Mouse (Mus musculus) lung, postnatal 0 days (tissue): ENCODE data around the gene Ext2. TPM values are rescaled to one million over a fixed set of nuclear protein-coding genes. Genes with fewer than 3 reads are reported as not detected.

ENCODE experiments used
- ATAC-seq: fragments of 200-750 bp; cut with Nextera tagmentation; 2 replicates; pipeline ENCODE4 v1.8.0; 2017; ENCODE audit warnings: moderate library complexity
- DNase-seq: peaks from one replicate; pipeline ENCODE4 v3.0.0-alpha.2; 2016; ENCODE audit warnings: low spot score
- H3K27ac ChIP-seq: fragments of 300-500 bp; sonication (generic); 2 replicates; pipeline ENCODE4 v1.5.1; 2014; ENCODE audit warnings: antibody characterized with exemption, mild to moderate bottlenecking, low read length, mixed read lengths
- H3K27me3 ChIP-seq: fragments of 300-500 bp; sonication (generic); replicated peaks from 2 replicates; pipeline ENCODE4 v1.6.1; 2014; ENCODE audit warnings: low read length, mixed read lengths; ENCODE audit not compliant: insufficient read depth
- H3K36me3 ChIP-seq: fragments of 300-500 bp; sonication (generic); 2 replicates; pipeline ENCODE4 v1.6.1; 2014; ENCODE audit warnings: low read length, mixed read lengths; ENCODE audit not compliant: insufficient read depth
- H3K4me1 ChIP-seq: fragments of 300-500 bp; sonication (generic); 2 replicates; pipeline ENCODE4 v1.6.1; 2014; ENCODE audit warnings: antibody characterized with exemption, low read depth, low read length, mixed read lengths; ENCODE audit not compliant: insufficient read depth
- H3K4me2 ChIP-seq: fragments of 300-500 bp; sonication (generic); replicated peaks from 2 replicates; pipeline ENCODE4 v1.6.1; 2014; ENCODE audit warnings: low read depth, mild to moderate bottlenecking, low read length, moderate library complexity, mixed read lengths
- H3K4me3 ChIP-seq: fragments of 300-500 bp; sonication (generic); 2 replicates; pipeline ENCODE4 v1.5.1; 2014; ENCODE audit warnings: low read depth, low read length
- H3K9ac ChIP-seq: fragments of 300-500 bp; sonication (generic); replicated peaks from 2 replicates; pipeline ENCODE4 v1.6.1; 2014; ENCODE audit warnings: low read depth, mild to moderate bottlenecking
- H3K9me3 ChIP-seq: fragments of 300-500 bp; sonication (generic); 2 replicates; pipeline ENCODE4 v1.6.1; 2016; ENCODE audit warnings: low read length, mixed read lengths
- CTCF ChIP-seq: IDR thresholded peaks from 2 replicates; pipeline ENCODE4 v1.5.1; 2016; ENCODE audit warnings: antibody characterized with exemption, mild to moderate bottlenecking
- EP300 ChIP-seq: IDR thresholded peaks from 2 replicates; pipeline ENCODE4 v1.6.1; 2016; ENCODE audit warnings: antibody characterized with exemption, mild to moderate bottlenecking, control low read depth
- WGBS: fragments of 180-500 bp; shearing (Covaris S2); extraction: QIAGEN DNeasy Blood & Tissue Kit; methylation state at CpG from one replicate; pipeline ENCODE4 v1.1.7; 2014; 5-methylcytosine and 5-hydroxymethylcytosine counted together
- polyA plus RNA-seq: library from polyadenylated mRNA; unstranded; fragments of >200 nt; fragmentation: Nextera tagmentation; extraction: Ambion mirVana; gene quantifications from 2 replicates; pipeline ENCODE4 v1.2.1, GENCODE M21; 2015

Ext2 gene
- polyA plus RNA-seq, 1 experiment from 2014 or later, result 76.6 TPM

DNA sequence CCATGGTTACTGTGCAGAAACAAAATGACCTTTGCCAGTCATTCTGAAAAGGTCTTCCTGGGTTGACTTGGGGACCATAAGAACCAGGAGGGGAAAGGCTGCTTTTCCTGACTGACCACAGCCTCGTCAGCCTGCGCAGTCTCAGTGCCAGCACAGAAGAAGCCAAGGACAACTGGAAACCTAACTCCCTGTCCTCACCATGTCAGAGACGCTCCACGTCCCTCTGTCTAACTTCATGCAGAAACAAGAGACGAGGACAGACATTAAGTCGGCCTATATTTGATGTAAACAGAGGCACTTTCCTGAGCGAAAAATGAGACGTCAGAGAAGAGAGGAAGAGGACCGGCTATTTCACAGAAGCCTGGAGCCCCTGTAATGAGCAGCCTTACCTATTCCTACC lies 76.6 kb downstream of the Ext2 start:
- Histone ChIP-seq H3K4me1 (peaks cover 4% of the 10 kb centered on the region; the same call in 1 of the 2 replicates), H3K27me3 (no peaks in the 10 kb centered on the region), H3K9me3 (no peaks in the 10 kb centered on the region), H3K4me2 (no peak overlapping the region), H3K4me3 (no peak overlapping the region), H3K27ac (no peak overlapping the region), H3K36me3 (no peaks in the 10 kb centered on the region), H3K9ac (no peak overlapping the region)
- DNase-seq (no peak), ATAC-seq (no peak)
- no peak for TF ChIP-seq EP300
- no peak for TF ChIP-seq CTCF
- 54% methylated on average over 9 of the region's 9 CpGs for WGBS

DNA sequence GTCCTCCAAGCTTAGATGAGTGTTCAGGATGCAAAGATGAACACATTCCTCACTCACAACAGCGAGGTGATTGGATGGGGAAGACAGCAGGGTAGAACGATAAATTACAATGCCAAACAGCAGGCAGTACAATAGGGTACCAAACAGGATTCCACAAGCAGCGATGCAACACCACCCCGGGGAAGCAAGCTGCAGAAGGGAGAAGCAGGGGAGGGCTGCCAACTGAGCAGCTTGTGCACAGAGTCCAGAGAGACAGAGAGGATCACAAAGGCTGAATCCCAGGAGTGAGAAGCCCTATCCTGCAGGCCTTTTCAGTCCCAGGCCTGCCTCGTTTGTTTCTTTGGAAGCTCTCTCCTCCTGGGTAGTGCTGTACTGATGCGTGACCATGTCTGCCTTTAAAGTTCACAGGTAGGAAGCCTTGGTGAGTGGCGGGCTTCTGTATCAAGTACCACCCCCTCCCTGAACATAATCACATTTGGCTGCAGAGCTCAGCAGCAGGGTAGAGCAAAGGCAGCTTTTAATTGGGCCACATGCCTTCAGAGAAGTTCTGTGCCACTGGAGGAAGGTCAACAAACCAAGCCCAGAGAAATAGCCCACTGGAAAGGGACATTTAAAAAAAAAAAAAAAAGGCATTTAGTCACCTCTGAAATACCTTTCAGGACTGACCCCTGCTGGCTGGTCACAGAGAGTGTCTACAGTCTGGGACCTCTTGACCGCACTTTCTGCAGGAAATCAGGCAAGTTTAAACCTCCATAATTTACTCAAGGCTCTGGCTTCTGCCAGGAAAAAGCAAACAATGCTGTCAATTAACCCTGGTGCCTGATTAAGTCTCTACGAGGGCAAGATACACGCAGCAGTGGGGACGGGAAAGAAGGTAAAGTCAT lies 77.8 kb downstream of the Ext2 start:
- no peaks in the 10 kb centered on the region for H3K27me3 ChIP-seq
- H3K9me3 ChIP-seq, result no peaks in the 10 kb centered on the region
- H3K4me2 ChIP-seq, result no peak overlapping the region
- peak; percentile 44 for DNase-seq
- peaks cover 4% of the 10 kb centered on the region; the same call in 1 of the 2 replicates for H3K4me1 ChIP-seq
- no peak overlapping the region for H3K9ac ChIP-seq
- H3K4me3 ChIP-seq, result no peak overlapping the region
- no peak for TF ChIP-seq EP300
- peak; percentile 42 for TF ChIP-seq CTCF
- 51% methylated on average over 11 of the region's 11 CpGs for WGBS
- no peak overlapping the region for H3K27ac ChIP-seq
- no peak for ATAC-seq
- no peaks in the 10 kb centered on the region for H3K36me3 ChIP-seq

DNA sequence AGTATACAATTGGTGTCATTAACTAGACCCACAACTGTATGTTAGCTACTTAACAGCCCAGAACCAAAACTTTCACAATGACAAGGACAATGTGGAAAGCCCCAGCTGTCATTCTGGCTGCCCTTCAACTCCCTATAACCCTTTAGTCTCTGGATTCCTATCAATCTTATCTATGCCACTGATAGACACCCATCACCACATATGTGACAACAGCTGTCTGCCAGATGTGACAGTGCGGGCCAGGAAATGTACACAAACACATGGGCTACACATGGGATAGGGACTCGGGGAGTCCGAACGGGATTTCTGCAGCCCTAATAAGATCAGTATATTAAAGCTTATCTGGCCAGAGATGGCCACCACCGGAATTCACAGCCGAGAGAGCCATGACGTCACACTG lies 80.7 kb downstream of the Ext2 start:
- Histone ChIP-seq H3K4me2 (no peak overlapping the region), H3K27me3 (no peaks in the 10 kb centered on the region), H3K4me1 (peaks cover 4% of the 10 kb centered on the region; the same call in 1 of the 2 replicates), H3K9ac (no peak overlapping the region), H3K36me3 (peaks cover 3% of the 10 kb centered on the region; the same call in 1 of the 2 replicates), H3K4me3 (no peak overlapping the region), H3K27ac (no peak overlapping the region), H3K9me3 (no peaks in the 10 kb centered on the region)
- TF ChIP-seq CTCF (no peak), EP300 (no peak)
- 47% methylated on average over 7 of the region's 7 CpGs for WGBS
- peak; percentile 14; the same call in 1 of the 2 replicates for ATAC-seq
- DNase-seq, result peak; percentile 54

DNA sequence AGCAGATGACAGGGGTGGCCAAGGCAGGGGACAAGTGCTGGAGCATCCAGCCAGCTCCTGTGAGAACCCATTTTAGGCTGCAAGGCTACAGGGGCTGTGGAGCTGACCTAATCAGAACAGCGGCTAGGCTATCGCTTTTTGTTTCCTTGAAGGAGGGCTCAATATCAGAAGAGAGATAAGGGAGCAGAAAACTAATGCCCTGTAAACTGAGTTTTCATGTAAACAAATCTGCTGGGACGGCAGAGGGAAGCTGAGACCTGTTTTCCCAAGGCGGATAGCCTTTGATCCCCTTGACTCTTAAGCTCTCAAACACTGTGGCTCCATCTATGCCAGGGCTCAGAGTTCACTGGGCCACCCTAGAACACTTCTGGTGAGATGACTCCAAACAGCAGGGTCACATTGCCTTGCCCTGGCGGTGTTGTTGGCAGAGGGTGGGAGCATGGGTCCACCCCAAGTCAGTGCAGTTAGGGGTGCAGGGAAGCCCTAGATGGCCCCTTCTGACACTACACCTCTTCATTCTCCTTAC lies 83.3 kb downstream of the Ext2 start:
- Histone ChIP-seq H3K4me2 (no peak overlapping the region), H3K27me3 (no peaks in the 10 kb centered on the region), H3K36me3 (peaks cover 3% of the 10 kb centered on the region; the same call in 1 of the 2 replicates), H3K9me3 (no peaks in the 10 kb centered on the region), H3K4me3 (no peak overlapping the region), H3K27ac (no peak overlapping the region), H3K4me1 (peaks cover 2% of the 10 kb centered on the region; the same call in 1 of the 2 replicates), H3K9ac (no peak overlapping the region)
- WGBS, result 53% methylated on average over 5 of the region's 5 CpGs
- DNase-seq (no peak), ATAC-seq (no peak)
- TF ChIP-seq EP300 (no peak), CTCF (no peak)

DNA sequence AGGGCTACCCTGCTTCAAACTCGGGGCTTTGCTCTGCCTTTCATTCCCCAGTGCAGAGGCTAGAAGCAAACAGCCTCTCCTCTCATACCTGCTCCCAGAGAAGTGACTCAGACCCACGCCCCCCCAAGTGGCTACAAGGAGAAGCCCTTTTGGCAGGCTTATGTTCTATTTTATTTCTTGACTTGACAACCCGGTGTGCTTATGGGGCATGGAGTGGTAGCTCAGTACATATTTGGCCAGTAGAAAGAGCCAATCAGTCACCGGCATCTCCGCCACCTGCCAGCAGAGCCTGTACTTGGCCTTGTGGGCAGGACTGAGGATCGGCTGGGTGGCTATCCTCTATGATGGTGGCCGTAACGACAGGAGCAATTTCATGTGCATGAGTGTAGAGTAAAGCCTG lies 85.2 kb downstream of the Ext2 start:
- DNase-seq, result peak; percentile 78
- WGBS, result 64% methylated on average over 8 of the region's 8 CpGs

DNA sequence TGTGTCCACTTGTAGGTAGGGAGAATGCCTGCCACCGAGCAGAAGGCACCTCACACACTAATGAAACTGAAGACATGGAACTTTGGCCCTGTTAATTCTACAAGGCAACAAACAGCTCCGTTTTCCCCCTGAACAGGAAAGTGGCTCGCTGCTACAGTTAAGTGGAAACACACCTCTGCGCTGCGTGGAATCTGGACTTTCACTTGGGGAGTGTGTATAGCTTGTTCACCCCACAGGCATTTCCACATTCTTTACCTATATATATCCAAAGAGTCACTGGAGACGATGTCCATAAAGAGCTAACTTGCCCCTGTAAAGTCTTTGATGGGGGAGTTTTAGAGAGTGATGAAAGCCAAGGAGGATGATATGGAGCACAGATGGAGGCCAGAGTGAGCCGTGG lies 89.7 kb downstream of the Ext2 start:
- 68% methylated on average over 7 of the region's 7 CpGs for WGBS
- Histone ChIP-seq H3K4me2 (no peak overlapping the region), H3K36me3 (peaks cover 7% of the 10 kb centered on the region; the same call in 1 of the 2 replicates), H3K9ac (no peak overlapping the region), H3K4me3 (no peak overlapping the region), H3K9me3 (no peaks in the 10 kb centered on the region), H3K4me1 (no peaks in the 10 kb centered on the region), H3K27ac (no peak overlapping the region), H3K27me3 (no peaks in the 10 kb centered on the region)
- DNase-seq (no peak), ATAC-seq (no peak)
- TF ChIP-seq CTCF, result no peak
- TF ChIP-seq EP300, result no peak

More for the DNA sequence above, 85.2 kb downstream of the Ext2 start:
- no peak overlapping the region for H3K4me2 ChIP-seq
- no peaks in the 10 kb centered on the region for H3K9me3 ChIP-seq
- peaks cover 2% of the 10 kb centered on the region; the same call in 1 of the 2 replicates for H3K4me1 ChIP-seq
- TF ChIP-seq CTCF (no peak; the same call in 1 of the 2 replicates), EP300 (no peak)
- no peak overlapping the region for H3K9ac ChIP-seq
- no peak overlapping the region for H3K27ac ChIP-seq
- no peaks in the 10 kb centered on the region for H3K27me3 ChIP-seq
- peak; percentile 87 for ATAC-seq
- H3K36me3 ChIP-seq, result peaks cover 3% of the 10 kb centered on the region; the same call in 1 of the 2 replicates
- no peak overlapping the region for H3K4me3 ChIP-seq
